Mouse (Mus musculus) neural tube, embryonic 11.5 days (tissue): ENCODE data around the gene 1700028P14Rik. TPM values are rescaled to one million over a fixed set of nuclear protein-coding genes. Genes with fewer than 3 reads are reported as not detected.

Source experiments
- ATAC-seq: fragments of 200-750 bp; cut with Nextera tagmentation; 2 replicates; pipeline ENCODE4 v1.8.0; 2017; ENCODE audit warnings: moderate number of reproducible peaks, mild to moderate bottlenecking, moderate TSS enrichment, moderate library complexity; ENCODE audit not compliant: insufficient read depth, low FRiP score, low TSS enrichment
- DNase-seq: peaks from one replicate; pipeline ENCODE4 v3.0.0-alpha.2; 2015; ENCODE audit warnings: low spot score
- H3K27ac ChIP-seq: fragments of 300-500 bp; sonication (generic); 2 replicates; pipeline ENCODE4 v1.5.1; 2014; ENCODE audit warnings: low read depth, mild to moderate bottlenecking, low read length
- H3K27me3 ChIP-seq: fragments of 300-500 bp; sonication (generic); 2 replicates; pipeline ENCODE4 v1.6.1; 2014; ENCODE audit warnings: mild to moderate bottlenecking, low read length, mixed read lengths; ENCODE audit not compliant: control insufficient read depth, insufficient read depth
- H3K36me3 ChIP-seq: fragments of 300-500 bp; sonication (generic); 2 replicates; pipeline ENCODE4 v1.6.1; 2014; ENCODE audit warnings: mild to moderate bottlenecking, low read length, moderate library complexity, mixed read lengths; ENCODE audit not compliant: control insufficient read depth, insufficient read depth
- H3K4me1 ChIP-seq: fragments of 300-500 bp; sonication (generic); 2 replicates; pipeline ENCODE4 v1.6.1; 2014; ENCODE audit warnings: low read length, mixed read lengths; ENCODE audit not compliant: control insufficient read depth, insufficient read depth
- H3K4me2 ChIP-seq: fragments of 300-500 bp; sonication (generic); 2 replicates; pipeline ENCODE4 v1.6.1; 2014; ENCODE audit warnings: low read depth, mild to moderate bottlenecking, moderate library complexity
- H3K4me3 ChIP-seq: fragments of 300-500 bp; sonication (generic); 2 replicates; pipeline ENCODE4 v1.5.1; 2014; ENCODE audit warnings: low read depth, low read length
- H3K9ac ChIP-seq: fragments of 300-500 bp; sonication (generic); 2 replicates; pipeline ENCODE4 v1.6.1; 2014; ENCODE audit warnings: mild to moderate bottlenecking, low read length
- H3K9me3 ChIP-seq: fragments of 300-500 bp; sonication (generic); 2 replicates; pipeline ENCODE4 v1.6.1; 2016; ENCODE audit warnings: low read length; ENCODE audit not compliant: control insufficient read depth
- WGBS: fragments of 180-500 bp; shearing (Covaris S2); extraction: QIAGEN DNeasy Blood & Tissue Kit; methylation state at CpG from one replicate; pipeline ENCODE4 v1.1.7; 2014; 5-methylcytosine and 5-hydroxymethylcytosine counted together
- polyA plus RNA-seq: library from polyadenylated mRNA; unstranded; fragments of >200 nt; fragmentation: Nextera tagmentation; extraction: Ambion mirVana; gene quantifications from 2 replicates; pipeline ENCODE4 v1.2.1, GENCODE M21; 2014

Gene 1700028P14Rik
- polyA plus RNA-seq, 1 experiment from 2014 or later = not detected

GRCm38 (mm10) chr19:23576685-23577084 is 75.9 kb downstream of the 1700028P14Rik start:
- WGBS = 55% methylated on average over 4 of the region's 4 CpGs
- Histone ChIP-seq H3K27me3 (no peaks in the 10 kb centered on the region), H3K4me1 (no peaks in the 10 kb centered on the region), H3K4me2 (no peak overlapping the region), H3K9me3 (no peaks in the 10 kb centered on the region), H3K27ac (no peak overlapping the region), H3K36me3 (no peaks in the 10 kb centered on the region), H3K4me3 (no peak overlapping the region), H3K9ac (no peak overlapping the region)
- ATAC-seq (no peak), DNase-seq (no peak)

GRCm38 (mm10) chr19:23563693-23564092 is 88.9 kb downstream of the 1700028P14Rik start:
- H3K27me3 ChIP-seq = no peaks in the 10 kb centered on the region
- no peak overlapping the region for H3K4me3 ChIP-seq
- H3K4me1 ChIP-seq = no peaks in the 10 kb centered on the region
- H3K36me3 ChIP-seq = no peaks in the 10 kb centered on the region
- WGBS = 89% methylated on average over 5 of the region's 5 CpGs
- no peak overlapping the region for H3K9ac ChIP-seq
- H3K9me3 ChIP-seq = no peaks in the 10 kb centered on the region
- no peak for ATAC-seq
- H3K4me2 ChIP-seq = no peak overlapping the region
- no peak for DNase-seq
- H3K27ac ChIP-seq = no peak overlapping the region

DNA sequence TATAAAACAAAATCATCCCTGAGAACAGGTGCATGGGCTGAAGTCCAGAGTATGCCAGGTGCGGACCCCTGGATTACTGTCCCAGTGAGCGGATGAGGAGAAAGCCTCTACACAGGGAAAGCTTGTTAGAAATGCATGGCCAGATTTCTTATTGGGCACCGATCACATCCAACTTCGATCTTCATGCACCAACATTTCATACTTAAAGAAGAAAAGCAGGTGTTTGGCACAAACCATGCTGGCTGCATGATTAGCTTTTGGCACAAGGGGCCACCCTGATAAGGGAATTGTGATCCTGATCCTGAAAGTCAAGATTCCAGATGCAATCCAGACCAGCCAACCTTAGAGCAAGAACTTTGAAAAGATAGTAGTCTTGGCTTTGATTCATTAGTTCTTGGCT is 90.0 kb downstream of the 1700028P14Rik start:
- no peak overlapping the region for H3K9ac ChIP-seq
- H3K27ac ChIP-seq = no peak overlapping the region
- no peak for DNase-seq
- no peak overlapping the region for H3K4me3 ChIP-seq
- no peaks in the 10 kb centered on the region for H3K36me3 ChIP-seq
- no peak for ATAC-seq
- no peaks in the 10 kb centered on the region for H3K9me3 ChIP-seq
- H3K4me1 ChIP-seq = no peaks in the 10 kb centered on the region
- 91% methylated on average over 4 of the region's 4 CpGs for WGBS
- no peak overlapping the region for H3K4me2 ChIP-seq
- no peaks in the 10 kb centered on the region for H3K27me3 ChIP-seq

DNA sequence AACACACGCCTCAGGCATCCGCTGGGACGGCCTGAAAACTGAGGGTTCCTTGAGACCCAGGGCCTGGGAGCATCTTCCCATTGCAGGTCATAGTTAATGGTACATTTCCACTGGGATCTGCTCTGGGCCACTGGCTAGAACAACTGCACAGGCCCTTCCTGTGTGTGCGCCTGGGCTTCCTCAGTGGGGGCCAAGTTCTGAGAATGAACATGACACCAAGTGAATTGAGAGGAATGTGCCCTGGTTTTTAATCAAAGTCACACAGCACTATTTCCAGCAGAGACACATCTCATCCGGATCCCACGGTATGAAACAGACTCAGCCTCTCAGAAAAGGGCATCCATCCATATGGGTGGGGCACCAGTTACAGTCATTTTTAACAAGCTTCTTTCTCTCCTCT is 90.6 kb downstream of the 1700028P14Rik start:
- WGBS = 86% methylated on average over 6 of the region's 6 CpGs

GRCm38 (mm10) chr19:23553450-23553849 is 99.2 kb downstream of the 1700028P14Rik start:
- Histone ChIP-seq H3K9me3 (no peaks in the 10 kb centered on the region), H3K27ac (no peak overlapping the region), H3K4me3 (no peak overlapping the region), H3K9ac (no peak overlapping the region), H3K4me1 (no peaks in the 10 kb centered on the region), H3K36me3 (no peaks in the 10 kb centered on the region), H3K4me2 (no peak overlapping the region), H3K27me3 (no peaks in the 10 kb centered on the region)
- ATAC-seq (no peak), DNase-seq (no peak)
- 73% methylated on average over 2 of the region's 2 CpGs for WGBS

More for the DNA sequence above, 90.6 kb downstream of the 1700028P14Rik start:
- DNase-seq (no peak), ATAC-seq (no peak)
- Histone ChIP-seq H3K27me3 (no peaks in the 10 kb centered on the region), H3K9ac (no peak overlapping the region), H3K27ac (no peak overlapping the region), H3K36me3 (no peaks in the 10 kb centered on the region), H3K4me3 (no peak overlapping the region), H3K4me2 (no peak overlapping the region), H3K9me3 (no peaks in the 10 kb centered on the region), H3K4me1 (no peaks in the 10 kb centered on the region)

- Histone ChIP-seq H3K36me3 (no peaks in the 10 kb centered on the region), H3K9ac (no peak overlapping the region), H3K4me2 (no peak overlapping the region), H3K27ac (no peak overlapping the region), H3K4me3 (no peak overlapping the region), H3K27me3 (no peaks in the 10 kb centered on the region), H3K9me3 (no peaks in the 10 kb centered on the region), H3K4me1 (no peaks in the 10 kb centered on the region)
- ATAC-seq = no peak
- no peak for DNase-seq
Measured at GRCm38 (mm10) chr19:23545604-23546003, 107.0 kb downstream of the 1700028P14Rik start.

GRCm38 (mm10) chr19:23543244-23544004 is 109.2 kb downstream of the 1700028P14Rik start:
- no peak overlapping the region for H3K4me2 ChIP-seq
- H3K9ac ChIP-seq = no peak overlapping the region
- WGBS = 84% methylated on average over 11 of the region's 11 CpGs
- H3K36me3 ChIP-seq = no peaks in the 10 kb centered on the region
- no peak overlapping the region for H3K4me3 ChIP-seq
- H3K4me1 ChIP-seq = no peaks in the 10 kb centered on the region
- H3K27me3 ChIP-seq = no peaks in the 10 kb centered on the region
- no peaks in the 10 kb centered on the region for H3K9me3 ChIP-seq
- ATAC-seq (no peak), DNase-seq (no peak)
- H3K27ac ChIP-seq = no peak overlapping the region

DNA sequence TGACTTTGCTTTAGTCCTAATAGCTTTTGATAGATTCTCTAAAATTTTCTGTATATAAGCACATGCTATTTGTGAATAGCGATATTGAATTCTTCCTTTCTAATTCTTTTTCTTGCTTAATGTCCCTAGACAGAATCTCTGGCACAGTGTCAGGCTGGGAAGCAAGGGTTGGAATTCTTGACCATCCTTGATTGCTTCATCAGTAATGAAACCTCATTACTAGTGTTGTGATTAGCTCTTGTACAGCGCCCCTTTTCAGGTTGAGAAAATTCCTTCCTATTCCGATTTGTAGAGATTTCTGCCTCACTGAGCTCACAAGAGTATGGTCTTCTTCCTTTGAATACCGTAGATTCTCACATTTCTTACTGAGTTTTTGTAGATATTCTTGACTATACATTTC is 109.9 kb downstream of the 1700028P14Rik start:
- WGBS = 86% methylated on average over 4 of the region's 4 CpGs
- H3K27me3 ChIP-seq = no peaks in the 10 kb centered on the region
- no peaks in the 10 kb centered on the region for H3K36me3 ChIP-seq
- H3K4me1 ChIP-seq = no peaks in the 10 kb centered on the region
- H3K9me3 ChIP-seq = no peaks in the 10 kb centered on the region
- DNase-seq (no peak), ATAC-seq (no peak)
- no peak overlapping the region for H3K4me2 ChIP-seq
- H3K9ac ChIP-seq = no peak overlapping the region
- no peak overlapping the region for H3K4me3 ChIP-seq
- no peak overlapping the region for H3K27ac ChIP-seq

DNA sequence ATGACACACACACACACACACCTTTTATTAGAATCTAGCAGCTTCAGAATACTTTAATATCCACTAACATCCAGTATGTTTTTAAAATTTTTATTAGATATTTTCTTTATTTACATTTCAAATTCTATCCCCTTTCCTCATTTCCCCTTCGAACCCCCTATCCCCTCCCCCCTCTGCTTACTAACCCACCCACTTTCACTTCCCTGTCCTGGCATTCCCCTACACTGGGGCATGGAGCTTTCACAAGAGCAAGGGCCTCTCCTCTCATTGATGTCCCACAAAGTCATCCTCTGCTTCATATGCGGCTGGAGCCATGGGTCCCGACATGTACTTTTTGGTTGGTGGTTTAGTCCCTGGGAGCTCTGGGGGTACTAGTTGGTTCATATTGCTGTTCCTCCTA is 116.9 kb downstream of the 1700028P14Rik start:
- H3K27me3 ChIP-seq = no peaks in the 10 kb centered on the region
- no peaks in the 10 kb centered on the region for H3K9me3 ChIP-seq
- H3K27ac ChIP-seq = no peak overlapping the region
- no peak overlapping the region for H3K9ac ChIP-seq
- no peaks in the 10 kb centered on the region for H3K4me1 ChIP-seq
- no peaks in the 10 kb centered on the region for H3K36me3 ChIP-seq
- 96% methylated on average over 3 of the region's 3 CpGs for WGBS
- DNase-seq (no peak), ATAC-seq (no peak)
- no peak overlapping the region for H3K4me2 ChIP-seq
- H3K4me3 ChIP-seq = no peak overlapping the region
